Mouse (Mus musculus): Measurements from ENCODE around the gene Miga1. TPM values are rescaled to one million over a fixed set of nuclear protein-coding genes. Genes with fewer than 3 reads are reported as not detected.
"Not testable (repeated sequence)": the region's sequence is repeated elsewhere in the genome, so short reads cannot be mapped to it uniquely, and the experiment has no call there.

Miga1 gene
- total RNA-seq, 2 experiments from 2014 or later: 5.0 to 7.3 TPM

- Histone ChIP-seq H3K4me3 (peak overlapping the region; percentile 88), H3K27ac (peak overlapping the region; percentile 93)
- no peak for DNase-seq
- intact Hi-C loops (cut with DNase I): no loop called here
- no peak for TF ChIP-seq CTCF (IDR thresholded peaks at IDR 0.05)
Observed at GRCm38 (mm10) chr3:152347227-152347626, 7.0 kb upstream of the Miga1 start.

DNA sequence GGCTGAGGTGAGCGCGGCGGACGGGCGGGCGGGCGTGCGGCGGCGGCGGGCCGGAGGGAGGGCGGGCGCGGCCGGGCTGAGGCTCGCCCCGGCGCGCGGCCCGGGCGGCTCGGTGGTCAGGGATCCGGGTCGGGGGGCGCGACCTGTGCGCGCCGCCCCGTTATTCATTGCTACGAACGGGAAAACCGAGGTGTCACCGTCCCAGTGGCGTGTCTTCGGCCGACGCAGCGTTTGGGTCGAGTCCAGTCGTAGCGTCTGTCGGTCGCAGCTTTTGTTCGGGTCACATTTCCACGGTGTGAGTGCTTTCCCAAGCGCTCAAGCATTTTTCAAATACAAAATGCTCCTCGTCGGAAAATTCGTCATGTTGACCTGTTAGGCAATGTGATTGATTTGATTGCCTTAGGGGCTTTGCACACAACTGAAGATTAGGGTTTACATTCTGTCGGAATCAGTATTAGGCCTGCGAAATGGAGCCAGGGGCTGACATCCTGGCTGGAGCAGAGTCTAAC, 6.5 kb upstream of the Miga1 start:
- peak overlapping the region; percentile 93 for H3K27ac ChIP-seq
- peak overlapping the region; percentile 88 for H3K4me3 ChIP-seq
- intact Hi-C loops (cut with DNase I): no loop called here
- no peak for TF ChIP-seq CTCF (IDR thresholded peaks at IDR 0.05)
- DNase-seq: peak; percentile 80

- intact Hi-C loops (cut with DNase I): no loop called here
- peak within 1 kb of the TSS; percentile 88 for H3K4me3 ChIP-seq
- peak; percentile 17; the same call in 1 of the 2 replicates for TF ChIP-seq CTCF (IDR thresholded peaks at IDR 0.05)
- peak; percentile 97 for DNase-seq
- peak within 1 kb of the TSS; percentile 93 for H3K27ac ChIP-seq
Observed at GRCm38 (mm10) chr3:152345732-152346632, 5.8 kb upstream of the Miga1 start, which contains the start of gene Usp33. Usp33 (plus strand) TSS chr3:152346478.

GRCm38 (mm10) chr3:152342961-152343517, 2.8 kb upstream of the Miga1 start:
- intact Hi-C loops (cut with DNase I): no loop called here
- TF ChIP-seq CTCF (IDR thresholded peaks at IDR 0.05): no peak
- Histone ChIP-seq H3K4me3 (no peak overlapping the region), H3K27ac (no peak overlapping the region)
- DNase-seq: no peak

DNA sequence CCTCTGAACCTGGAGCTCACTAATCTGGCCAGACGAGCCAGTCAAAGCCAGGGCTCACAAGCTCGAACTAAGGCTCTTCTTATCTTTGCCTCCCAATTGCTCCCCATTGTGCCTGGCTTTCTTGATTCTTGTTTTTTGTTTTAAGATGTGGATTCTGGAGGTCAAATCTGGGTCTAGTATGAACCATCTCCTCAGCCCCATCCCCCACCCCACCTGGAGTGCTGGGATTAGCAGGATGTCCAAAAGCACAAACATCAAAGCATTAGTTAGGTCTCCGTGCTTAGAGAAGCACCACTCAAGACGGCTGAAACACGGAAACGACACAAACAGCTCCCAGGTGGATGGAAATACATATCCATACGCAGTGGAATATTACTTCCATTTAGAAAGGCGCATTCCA, 4.1 kb downstream of the Miga1 start:
- no peak overlapping the region for H3K27ac ChIP-seq
- DNase-seq: no peak
- no peak for TF ChIP-seq CTCF (IDR thresholded peaks at IDR 0.05)
- no peak overlapping the region for H3K4me3 ChIP-seq
- intact Hi-C loops (cut with DNase I): no loop called here

- Histone ChIP-seq H3K4me3 (no peak overlapping the region), H3K27ac (peak overlapping the region; percentile 12; the same call in 1 of the 2 replicates)
- intact Hi-C loops (cut with DNase I): no loop called here
- TF ChIP-seq CTCF (IDR thresholded peaks at IDR 0.05): no peak
- DNase-seq: no peak
Observed at GRCm38 (mm10) chr3:152333641-152334040, 6.6 kb downstream of the Miga1 start.

- H3K4me3 ChIP-seq: no peak overlapping the region
- DNase-seq: peak; percentile 17
- intact Hi-C loops (cut with DNase I): no loop called here
- no peak for TF ChIP-seq CTCF (IDR thresholded peaks at IDR 0.05)
- H3K27ac ChIP-seq: peak overlapping the region; percentile 12; the same call in 1 of the 2 replicates
Observed at GRCm38 (mm10) chr3:152332545-152333300, 7.5 kb downstream of the Miga1 start.

DNA sequence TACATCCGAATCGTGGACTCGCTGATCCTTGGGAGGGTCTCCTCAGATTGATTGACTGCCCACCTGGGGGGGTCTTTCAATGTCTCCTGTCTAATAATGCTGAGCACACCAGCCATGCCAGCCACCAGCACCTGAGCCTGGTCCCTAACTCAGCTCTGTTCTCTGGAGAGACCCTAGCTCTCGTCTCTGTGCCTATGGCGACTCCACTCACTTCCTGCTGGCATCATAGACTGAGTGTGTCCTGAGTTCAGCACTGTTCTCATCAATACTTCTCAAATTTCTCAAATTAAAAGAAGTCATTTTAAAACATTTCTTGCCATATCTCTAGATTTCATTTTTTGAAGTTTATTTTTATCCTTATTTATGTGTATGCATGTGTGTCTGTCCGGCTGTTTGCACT, 8.1 kb downstream of the Miga1 start:
- TF ChIP-seq CTCF (IDR thresholded peaks at IDR 0.05): no peak
- intact Hi-C loops (cut with DNase I): no loop called here
- DNase-seq: peak; percentile 6
- Histone ChIP-seq H3K4me3 (no peak overlapping the region), H3K27ac (no peak overlapping the region)

DNA sequence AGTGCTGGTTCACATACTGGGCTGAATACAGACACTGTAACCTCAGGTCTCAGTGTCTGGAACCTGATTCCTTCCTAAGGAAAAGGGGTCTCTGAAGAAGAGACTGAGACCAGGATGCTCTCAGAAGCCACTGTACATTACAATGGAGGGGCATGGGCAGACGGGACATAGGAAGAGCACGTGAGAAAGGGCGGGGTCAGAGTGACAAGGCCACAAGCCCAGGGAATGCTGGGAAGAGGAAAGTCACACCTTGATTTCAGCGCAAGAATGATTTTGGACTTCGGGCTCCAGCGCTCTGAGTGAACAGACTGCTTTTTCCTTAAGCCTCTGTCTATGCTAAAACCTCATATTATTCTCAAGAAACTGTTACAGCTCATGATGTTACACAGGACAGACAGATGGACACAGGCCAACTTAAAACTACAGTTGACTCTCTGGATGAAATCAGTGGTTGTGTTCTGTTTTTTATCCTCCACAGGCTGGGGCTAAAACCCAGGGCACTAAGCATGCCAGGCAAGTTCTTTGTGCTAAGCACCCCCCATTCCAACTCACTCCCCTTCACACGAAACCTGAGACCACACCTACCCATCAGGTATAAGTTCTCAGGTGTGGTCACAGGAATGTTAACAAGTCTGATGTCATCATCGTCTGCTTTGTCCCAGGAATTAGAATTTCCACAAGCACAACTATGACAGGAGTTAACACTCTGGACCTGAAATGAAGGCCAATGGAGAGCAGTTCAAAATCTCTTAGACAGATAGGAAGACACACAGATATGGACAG, 18.3 kb downstream of the Miga1 start:
- Histone ChIP-seq H3K4me3 (no peak overlapping the region), H3K27ac (no peak overlapping the region)
- intact Hi-C loops (cut with DNase I): no loop called here
- no peak for TF ChIP-seq CTCF (IDR thresholded peaks at IDR 0.05)
- DNase-seq: no peak

GRCm38 (mm10) chr3:152320972-152321645, 19.1 kb downstream of the Miga1 start:
- intact Hi-C loops (cut with DNase I): no loop called here
- no peak for TF ChIP-seq CTCF (IDR thresholded peaks at IDR 0.05)
- H3K4me3 ChIP-seq: no peak overlapping the region
- no peak for DNase-seq
- no peak overlapping the region for H3K27ac ChIP-seq

- intact Hi-C loops (cut with DNase I): loop anchor here (10.0 kb wide), 1 partner anchor 202 kb away; no protein-coding TSS in a partner anchor
- not testable (repeated sequence) for DNase-seq, H3K4me3 ChIP-seq, H3K27ac ChIP-seq
Observed at GRCm38 (mm10) chr3:152316447-152317173, 23.6 kb downstream of the Miga1 start.

Data from gastrocnemius, adult 2 months (tissue).